Mouse (Mus musculus) C2C12 (cell line): ENCODE data around the gene Btbd6.

Source experiments
- CTCF ChIP-seq: IDR thresholded peaks from one replicate; pipeline ENCODE4 v1.5.1; 2011; ENCODE audit not compliant: control insufficient read depth, insufficient read depth, insufficient read length
- MYOD1 ChIP-seq: IDR thresholded peaks from one replicate; pipeline ENCODE4 v1.6.1; 2011; ENCODE audit warnings: low read depth; ENCODE audit not compliant: control insufficient read depth, insufficient read length

GRCm38 (mm10) chr12:113012443-113012842 lies 36.2 kb downstream of the Btbd6 start:
- no peak for TF ChIP-seq CTCF
- TF ChIP-seq MYOD1: no peak
